Mouse (Mus musculus): ENCODE results near the gene Usf1.

Usf1 gene

GRCm38 (mm10) chr1:171418660-171419059, 7.5 kb downstream of the Usf1 start, which contains the start of gene Tstd1:
Gene Tstd1, plus strand, starts transcription at chr1:171418872.
- no peak for DNase-seq (ENCODE audit: inconsistent ontology term)

GRCm38 (mm10) chr1:171419291-171419882, 8.3 kb downstream of the Usf1 start:
- no peak for DNase-seq (ENCODE audit: inconsistent ontology term)

DNA sequence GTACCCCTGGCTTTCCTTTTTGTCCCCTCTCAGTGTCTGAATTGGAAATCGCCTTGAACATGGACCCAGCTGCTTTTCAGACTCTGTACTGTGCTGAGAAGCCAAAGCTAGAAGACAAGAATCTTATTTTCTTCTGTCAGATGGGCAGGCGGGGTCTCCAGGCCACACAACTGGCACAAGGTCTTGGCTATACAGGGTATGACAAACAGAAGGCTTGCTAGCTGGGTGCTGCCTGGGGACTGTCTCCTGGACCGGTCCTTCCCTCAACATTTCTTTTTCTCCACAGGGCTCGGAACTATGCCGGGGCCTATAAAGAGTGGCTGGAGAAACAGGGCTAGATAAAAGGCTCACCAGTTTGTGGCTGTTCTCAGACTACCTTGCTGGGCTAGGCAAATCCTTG, 8.8 kb downstream of the Usf1 start:
- DNase-seq (ENCODE audit: inconsistent ontology term) = no peak

- DNase-seq (ENCODE audit: inconsistent ontology term) = no peak
These were observed 11.5 kb downstream of the Usf1 start for GRCm38 (mm10) chr1:171422504-171423095.

GRCm38 (mm10) chr1:171424638-171425037, 13.5 kb downstream of the Usf1 start:
- no peak for DNase-seq (ENCODE audit: inconsistent ontology term)

DNA sequence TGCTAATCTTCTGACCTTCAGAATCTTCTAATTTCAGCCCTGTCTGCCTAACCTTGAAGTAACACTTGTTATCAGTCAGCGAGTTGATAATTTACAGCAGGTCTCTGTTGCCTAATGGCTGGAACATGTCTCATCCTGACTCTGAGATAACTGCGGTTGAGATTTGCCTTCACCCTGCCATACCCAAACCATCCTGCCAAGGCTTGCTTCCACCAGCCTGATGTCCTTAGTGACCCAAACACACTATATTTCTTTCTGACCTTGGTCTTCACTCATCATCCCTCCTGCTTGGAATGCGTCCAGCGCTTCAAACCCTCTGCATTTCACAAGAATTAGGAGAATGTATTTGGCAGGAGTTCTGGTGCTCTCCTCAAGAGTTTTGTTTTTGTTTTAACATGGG, 14.0 kb downstream of the Usf1 start:
- DNase-seq (ENCODE audit: inconsistent ontology term) = peak; percentile 71

GRCm38 (mm10) chr1:171432158-171432557, 21.0 kb downstream of the Usf1 start:
- DNase-seq (ENCODE audit: inconsistent ontology term) = no peak

DNA sequence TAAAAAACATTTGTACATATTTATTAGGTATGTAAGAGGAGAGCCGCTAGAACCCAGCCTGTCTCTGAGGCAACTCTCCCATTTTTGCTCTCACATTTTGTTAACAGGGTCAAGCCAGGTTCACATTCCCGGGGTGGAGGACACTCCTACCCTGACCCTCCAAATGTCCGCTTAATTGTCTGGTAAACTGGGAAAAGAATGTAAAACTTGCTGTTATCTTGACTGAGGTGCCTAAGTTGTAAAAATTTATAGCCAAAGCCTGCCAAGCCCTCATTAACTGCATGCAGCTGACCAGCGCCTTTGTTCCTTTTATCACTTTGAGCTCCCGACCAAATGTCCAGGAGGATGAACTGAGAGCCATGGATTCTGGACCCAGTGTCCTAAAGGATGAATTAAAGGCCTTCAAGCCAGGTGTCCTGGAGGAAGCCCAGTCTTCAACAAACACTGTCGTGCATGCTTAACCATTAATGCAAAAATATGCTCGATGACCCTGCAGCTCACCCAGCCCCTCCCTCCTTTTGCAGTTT, 24.2 kb downstream of the Usf1 start:
- peak; percentile 89 for DNase-seq (ENCODE audit: inconsistent ontology term)

DNA sequence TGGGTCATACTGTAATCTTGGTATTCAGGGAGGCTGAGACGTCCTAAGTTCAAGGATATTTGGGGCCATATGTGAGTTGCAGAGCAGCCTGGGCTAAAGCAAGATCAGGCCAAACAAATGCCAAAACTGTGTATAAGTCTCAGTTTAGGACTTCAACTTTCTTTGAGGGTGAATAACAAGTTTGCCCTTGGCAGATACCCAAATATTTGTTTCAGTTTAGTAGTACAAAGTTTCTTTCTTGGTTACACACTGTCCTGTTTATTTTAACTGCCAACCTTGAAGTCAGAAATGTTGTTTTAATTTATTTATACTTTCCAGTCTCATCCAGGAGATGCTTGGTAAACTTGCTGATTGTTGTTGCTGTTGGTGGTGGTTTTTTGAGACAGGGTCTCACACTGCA, 24.9 kb downstream of the Usf1 start:
- peak; percentile 25 for DNase-seq (ENCODE audit: inconsistent ontology term)

- DNase-seq (ENCODE audit: inconsistent ontology term) = peak; percentile 97
These were observed 26.3 kb downstream of the Usf1 start, which contains the start of gene F11r for GRCm38 (mm10) chr1:171437264-171438013. Gene F11r, plus strand, starts transcription at chr1:171437535.

DNA sequence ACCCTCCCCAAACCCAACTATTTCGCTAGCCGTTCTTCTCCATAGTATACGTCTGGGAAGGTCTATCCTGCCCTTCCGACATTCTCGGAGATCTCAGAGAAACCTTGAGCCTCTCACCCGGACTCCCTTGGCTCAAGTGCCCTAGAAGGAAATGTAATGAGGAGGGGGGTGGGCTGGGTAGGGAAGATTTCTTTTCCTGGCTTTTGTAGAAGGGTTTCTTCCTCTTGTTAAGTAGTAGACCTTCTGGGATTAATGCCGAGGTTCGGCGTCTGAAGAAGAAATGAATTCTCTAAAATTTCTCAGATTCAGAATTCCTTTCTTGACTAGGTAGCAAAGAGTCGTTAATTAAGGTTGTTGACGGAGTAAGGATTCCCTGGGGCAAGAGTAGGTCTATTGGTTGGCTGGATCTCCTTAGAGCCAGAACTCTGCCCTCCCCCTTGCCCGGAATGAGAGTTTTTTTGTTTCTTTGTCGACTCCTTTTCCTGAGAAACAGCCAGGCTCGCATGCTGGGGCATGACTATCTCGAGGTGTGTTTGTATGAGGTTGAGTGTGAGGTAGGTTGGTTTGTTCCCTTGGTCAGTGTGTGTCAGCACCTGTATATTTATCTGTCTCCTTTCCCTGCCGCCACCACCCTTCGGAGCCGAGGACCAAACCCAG, 27.0 kb downstream of the Usf1 start:
- peak; percentile 24 for DNase-seq (ENCODE audit: inconsistent ontology term)

DNA sequence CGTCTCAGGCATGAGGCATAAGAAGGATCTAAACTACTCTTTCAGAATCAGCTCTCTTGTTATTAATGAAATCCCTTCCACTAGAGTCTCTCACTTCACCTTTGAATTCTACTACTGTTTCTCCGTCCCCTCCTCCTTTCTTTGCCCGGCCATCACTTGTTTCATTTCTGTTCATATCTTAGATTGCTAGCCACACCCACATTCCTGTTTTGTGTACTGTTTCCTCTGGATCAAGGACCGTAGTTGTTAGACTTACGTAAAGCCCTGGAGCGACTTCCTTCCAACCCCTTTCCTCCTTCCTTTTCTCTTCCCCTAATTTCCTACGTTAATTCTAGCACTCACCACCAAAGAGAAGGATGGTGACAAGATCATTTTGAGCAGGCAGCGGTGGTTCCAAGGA, 28.0 kb downstream of the Usf1 start:
- DNase-seq (ENCODE audit: inconsistent ontology term) = no peak

DNA sequence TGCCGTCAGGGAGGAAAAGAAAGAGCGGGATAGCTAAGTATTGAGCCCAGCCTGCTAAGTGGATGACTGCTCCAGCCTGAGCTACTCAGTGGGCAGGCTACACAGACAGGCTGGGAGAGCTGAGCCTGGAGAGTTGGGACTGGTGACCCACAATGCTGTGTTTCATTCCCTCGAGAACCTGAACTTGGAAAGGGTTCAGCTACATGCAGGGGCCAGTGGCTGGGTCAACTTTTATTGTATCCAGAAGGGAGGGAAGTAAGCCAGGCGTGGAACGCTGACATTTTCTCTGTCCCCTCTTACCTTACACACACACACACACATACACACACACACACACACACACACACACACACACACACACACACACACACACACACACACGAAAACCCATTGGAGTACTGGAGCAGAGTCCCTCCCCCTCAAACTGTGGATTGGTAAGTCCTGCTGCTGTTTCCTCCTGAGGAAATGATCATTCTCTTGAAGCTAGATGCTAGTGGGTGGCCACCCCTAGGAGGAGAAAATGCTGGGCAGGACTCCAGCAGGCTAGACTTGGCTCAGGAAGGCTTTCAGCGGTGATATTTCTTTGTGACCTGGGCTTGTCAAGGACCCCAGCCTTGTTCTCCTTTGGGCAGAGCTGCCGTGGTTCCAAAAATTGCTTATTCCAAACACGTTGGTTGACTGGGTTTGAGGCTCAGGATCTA, 29.1 kb downstream of the Usf1 start:
- DNase-seq (ENCODE audit: inconsistent ontology term) = peak; percentile 52

DNA sequence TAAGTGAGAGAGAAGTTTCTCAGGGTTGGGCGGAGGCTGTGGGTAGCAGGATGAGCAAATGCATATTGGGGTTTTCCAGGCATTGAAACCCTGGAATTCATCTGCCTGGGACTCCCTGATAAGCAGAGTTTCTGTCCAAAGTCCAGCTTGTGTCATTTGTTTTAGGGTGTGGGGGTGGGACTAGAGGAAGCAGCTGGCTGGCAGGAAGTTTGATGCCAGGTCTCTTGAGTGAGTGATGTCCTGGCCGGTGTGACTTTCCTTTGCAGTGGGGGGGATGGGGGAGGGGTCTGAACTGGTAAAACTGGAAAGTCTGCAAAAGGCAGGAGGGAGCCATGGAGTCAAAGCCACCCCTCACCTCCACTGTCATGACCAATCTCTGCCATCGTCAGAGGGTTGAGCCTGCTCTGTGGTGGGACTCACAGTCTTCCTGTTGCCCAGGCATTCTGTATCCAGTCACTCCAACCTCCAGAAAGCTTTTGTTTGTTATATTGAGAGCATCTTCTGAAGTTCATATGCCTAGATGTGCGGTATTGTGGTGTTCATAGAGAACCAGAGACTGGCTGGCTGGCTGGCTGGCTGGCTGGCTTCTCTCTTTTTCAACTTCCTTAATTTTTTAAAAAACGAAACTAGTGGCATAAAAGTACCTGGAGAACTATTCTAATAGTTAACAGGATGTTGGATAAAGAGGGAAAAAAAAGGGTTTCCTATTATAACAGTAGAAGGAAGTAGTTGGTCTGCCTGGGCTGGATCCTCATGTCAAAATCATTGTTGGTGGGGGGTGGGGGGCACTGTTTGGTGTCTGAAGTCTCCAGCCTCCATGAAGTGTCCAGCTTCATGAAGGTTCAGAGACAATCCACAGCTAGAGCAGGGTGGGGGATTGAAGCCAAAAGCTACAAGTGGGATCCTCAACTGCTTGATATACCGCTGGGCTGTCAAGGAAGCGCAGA, 30.6 kb downstream of the Usf1 start:
- no peak for DNase-seq (ENCODE audit: inconsistent ontology term)

DNA sequence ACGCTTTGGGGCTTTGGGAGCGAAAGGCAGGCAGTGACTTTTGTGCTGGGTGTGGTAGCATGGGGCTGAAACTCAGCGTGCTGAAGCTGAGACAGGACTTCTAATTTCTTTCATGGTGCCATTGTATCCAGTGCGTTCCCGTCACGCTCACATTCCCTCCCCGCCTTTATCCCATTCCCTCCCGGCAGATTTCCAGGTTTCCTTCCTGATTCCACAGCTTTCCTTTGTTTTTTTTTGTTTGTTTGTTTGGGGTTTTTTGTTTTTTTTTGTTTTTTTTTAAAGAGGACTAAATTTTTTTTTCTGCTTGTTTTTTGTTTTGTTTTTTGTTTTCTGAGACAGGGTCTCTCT, 31.3 kb downstream of the Usf1 start:
- no peak for DNase-seq (ENCODE audit: inconsistent ontology term)

GRCm38 (mm10) chr1:171445050-171445449, 33.9 kb downstream of the Usf1 start:
- no peak for DNase-seq (ENCODE audit: inconsistent ontology term)

DNA sequence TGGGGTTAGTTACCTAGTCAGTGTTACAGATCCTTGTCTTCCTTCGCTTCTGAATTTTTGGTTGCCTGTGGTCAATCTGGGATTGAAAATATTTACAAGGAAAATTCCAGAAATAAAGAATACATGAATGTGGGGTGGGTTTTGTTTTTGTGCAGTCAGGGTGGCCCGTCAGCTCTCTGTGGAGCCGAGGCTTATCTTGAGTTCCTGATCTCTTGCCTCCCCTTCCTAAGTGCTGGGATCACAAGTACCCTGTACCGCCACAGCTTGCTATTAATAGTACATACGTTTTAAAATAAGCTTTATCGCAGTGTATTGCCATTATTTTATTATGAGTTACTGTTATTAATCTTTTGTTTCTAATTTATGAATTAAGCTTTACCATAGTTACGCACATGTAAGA, 35.7 kb downstream of the Usf1 start:
- DNase-seq (ENCODE audit: inconsistent ontology term) = no peak

GRCm38 (mm10) chr1:171447692-171448091, 36.6 kb downstream of the Usf1 start:
- DNase-seq (ENCODE audit: inconsistent ontology term) = no peak

DNA sequence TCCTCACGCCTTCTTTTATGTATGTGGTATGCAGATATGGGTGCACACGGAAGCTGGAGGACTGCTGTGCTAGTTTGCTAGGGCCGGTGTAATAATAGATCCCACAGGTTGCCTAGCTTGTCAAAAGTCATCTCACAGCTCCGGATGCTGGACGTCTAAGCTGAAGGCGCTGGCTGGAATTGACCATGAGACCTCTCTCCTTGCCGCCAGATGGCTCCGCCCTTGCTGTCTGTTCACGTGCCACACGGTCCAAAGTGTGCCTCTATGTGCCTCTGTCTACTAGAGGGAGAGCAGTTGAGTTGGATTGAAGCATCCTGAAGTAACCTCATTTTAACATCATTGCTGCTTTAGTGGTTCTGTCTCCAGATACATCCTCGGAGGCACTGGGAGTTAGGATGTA, 38.9 kb downstream of the Usf1 start:
- no peak for DNase-seq (ENCODE audit: inconsistent ontology term)

DNA sequence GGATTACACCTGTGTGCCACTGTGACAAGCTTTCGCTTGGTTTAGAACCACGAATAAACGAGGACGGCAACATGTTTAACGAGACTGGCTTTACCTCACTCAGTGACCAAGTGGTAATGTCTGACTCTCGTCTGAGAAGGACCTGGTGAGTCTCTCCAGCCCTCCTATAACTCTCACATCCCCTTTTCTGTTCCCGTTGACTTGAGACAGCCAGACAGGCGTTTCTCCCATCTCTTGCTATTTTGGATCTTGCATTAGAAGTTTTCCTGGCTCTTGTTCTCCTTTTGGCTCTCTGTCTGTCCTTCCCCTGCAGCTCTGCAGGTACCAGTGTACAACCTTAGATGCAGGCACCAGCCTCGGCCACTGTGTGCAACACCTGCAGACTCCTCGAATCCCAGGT, 39.9 kb downstream of the Usf1 start:
- DNase-seq (ENCODE audit: inconsistent ontology term) = no peak

- DNase-seq (ENCODE audit: inconsistent ontology term) = no peak
These were observed 41.4 kb downstream of the Usf1 start for GRCm38 (mm10) chr1:171452522-171452921.

All from Muller cell, postnatal 12 days (primary cell).